Mouse (Mus musculus): ENCODE measurements around the gene Fgfr2.
A peak's percentile ranks its signal among the peaks of the same experiment; 100 is the strongest.

Fgfr2 gene

DNA sequence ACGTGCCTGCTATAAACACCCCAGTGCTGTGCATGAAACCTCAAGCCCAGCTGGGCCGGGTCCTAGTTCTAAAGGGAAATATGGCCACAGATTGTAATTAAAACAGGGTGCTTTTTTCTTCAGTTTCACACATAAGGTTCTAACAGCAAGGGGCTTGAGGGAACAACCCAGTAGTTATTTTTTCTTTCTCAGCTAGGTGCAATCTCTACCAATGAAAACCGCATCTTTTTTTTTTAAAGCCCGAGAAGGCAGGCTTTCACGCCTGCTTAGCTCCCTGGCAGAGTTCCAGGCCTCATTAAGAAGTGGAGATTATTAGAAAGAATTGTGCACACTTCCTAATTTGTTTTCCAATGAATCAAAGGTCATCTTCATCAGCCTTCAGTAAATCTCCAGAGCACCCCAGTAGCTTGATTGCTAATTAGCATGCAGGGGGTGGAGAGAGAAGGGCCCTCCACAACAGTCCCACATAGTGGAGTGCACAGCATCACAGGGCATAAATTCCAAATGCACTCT, 939.2 kb downstream of the Fgfr2 start:
- no peak for DNase-seq (ENCODE audit: low read depth, low spot score)

DNA sequence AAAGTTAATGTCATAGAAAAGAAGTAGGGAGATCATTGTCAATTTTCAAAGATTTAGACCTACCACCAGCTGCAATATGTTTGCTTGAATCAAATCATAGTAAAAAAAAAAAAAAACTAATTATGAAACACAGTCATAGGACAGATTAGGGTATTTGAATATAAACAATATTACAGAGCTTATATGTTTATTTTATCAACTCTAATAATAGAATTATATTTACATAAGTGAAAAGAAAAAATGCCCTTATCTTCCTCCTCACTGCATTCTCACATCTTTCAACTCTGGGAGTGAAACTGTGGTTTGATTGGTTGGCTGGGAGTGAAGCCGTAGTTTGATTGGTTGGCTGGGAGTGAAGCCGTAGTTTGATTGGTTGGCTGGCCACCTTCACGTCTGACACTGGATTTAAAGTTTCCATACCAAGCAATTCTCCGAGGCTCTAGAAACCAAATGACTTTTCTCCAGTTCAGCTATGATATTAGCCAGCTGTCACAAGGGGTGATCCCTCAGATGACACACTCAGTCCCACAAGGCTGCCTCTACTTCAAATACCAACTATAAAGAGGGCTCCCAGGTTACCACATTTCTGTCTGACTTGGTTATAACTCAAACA, 941.5 kb downstream of the Fgfr2 start:
- no peak for DNase-seq (ENCODE audit: low read depth, low spot score)

DNA sequence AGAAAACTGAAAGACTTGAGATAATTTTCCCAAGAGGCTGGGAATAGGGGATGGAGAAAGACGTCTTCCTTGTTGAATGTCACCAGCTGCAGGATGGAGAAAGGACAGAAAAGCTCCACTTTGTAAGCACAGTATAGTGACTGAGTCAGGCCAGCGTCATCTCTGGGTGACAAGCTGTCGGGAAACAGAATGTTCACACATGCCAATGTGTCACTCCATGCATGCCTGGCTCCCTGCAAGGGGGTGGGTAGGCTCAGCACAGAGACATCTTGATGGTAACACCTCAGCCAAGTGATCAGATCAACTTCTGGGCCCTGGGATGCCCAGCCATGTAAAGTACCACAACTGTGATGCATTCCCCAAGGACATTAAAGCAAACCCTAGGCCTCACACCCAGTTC, 942.1 kb downstream of the Fgfr2 start:
- DNase-seq (ENCODE audit: low read depth, low spot score) = no peak

GRCm38 (mm10) chr7:132179049-132179448, 944.1 kb downstream of the Fgfr2 start:
- no peak for DNase-seq (ENCODE audit: low read depth, low spot score)

GRCm38 (mm10) chr7:132174787-132175186, 948.4 kb downstream of the Fgfr2 start:
- DNase-seq (ENCODE audit: low read depth, low spot score) = no peak

GRCm38 (mm10) chr7:132174296-132174695, 948.9 kb downstream of the Fgfr2 start:
- DNase-seq (ENCODE audit: low read depth, low spot score) = no peak

- no peak for DNase-seq (ENCODE audit: low read depth, low spot score)
Measured at GRCm38 (mm10) chr7:132172220-132172619, 950.9 kb downstream of the Fgfr2 start.

DNA sequence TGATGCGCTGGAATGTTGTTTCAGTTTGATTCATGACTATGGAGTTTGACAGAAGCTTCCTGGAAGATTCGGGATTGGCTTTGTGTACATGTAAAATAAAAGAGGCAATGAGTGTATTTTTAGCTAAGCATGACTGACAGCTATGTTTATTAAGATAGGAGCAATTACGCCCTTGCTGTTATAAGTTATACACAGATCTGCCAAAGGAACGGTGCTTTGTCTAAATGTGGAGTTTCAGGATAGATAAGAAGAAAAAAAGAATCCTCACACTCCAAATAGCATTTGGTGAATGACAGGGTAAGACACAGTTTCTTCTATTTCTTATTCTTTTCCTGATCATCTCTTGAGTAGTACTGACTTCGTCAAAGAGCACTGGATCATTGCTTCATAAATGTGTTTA, 951.4 kb downstream of the Fgfr2 start:
- DNase-seq (ENCODE audit: low read depth, low spot score) = no peak

DNA sequence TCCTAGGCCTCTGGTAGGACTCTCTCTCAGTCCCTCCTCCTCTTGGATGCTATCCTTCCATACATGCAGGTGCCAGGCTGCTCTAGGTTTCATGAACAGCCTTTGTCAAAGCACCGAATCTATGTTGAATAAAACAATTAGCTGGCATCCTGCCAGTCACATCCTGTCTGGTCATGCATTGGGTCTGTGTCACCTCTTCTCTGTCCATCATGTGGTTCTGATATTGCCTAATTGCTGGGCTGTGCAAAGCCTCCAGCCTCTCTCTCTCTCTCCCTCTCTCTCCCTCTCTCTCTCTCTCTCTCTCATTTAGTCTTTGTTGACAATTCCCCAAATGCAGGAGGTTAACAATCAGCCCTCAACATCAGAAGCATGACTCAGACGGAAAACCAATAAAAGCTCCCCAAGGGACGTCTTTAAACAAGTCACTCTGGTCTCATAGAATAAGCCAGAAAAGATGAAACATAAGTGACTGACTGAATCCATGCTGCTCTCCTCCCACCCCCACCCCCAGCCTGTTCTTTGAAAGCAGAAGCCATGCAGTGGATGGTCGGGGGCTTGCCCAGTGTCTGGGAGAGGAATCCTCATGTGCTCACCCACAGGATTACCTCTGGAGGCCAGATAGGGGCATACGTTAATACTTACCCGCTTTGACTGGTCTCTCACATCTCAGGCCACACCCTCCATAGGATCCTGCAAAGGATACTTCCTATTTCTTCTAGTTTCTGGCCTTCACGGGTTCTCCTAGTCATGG, 953.6 kb downstream of the Fgfr2 start:
- DNase-seq (ENCODE audit: low read depth, low spot score) = no peak

- no peak for DNase-seq (ENCODE audit: low read depth, low spot score)
Measured at GRCm38 (mm10) chr7:132167239-132167638, 955.9 kb downstream of the Fgfr2 start.

GRCm38 (mm10) chr7:132162254-132162653, 960.9 kb downstream of the Fgfr2 start:
- DNase-seq (ENCODE audit: low read depth, low spot score) = no peak

DNA sequence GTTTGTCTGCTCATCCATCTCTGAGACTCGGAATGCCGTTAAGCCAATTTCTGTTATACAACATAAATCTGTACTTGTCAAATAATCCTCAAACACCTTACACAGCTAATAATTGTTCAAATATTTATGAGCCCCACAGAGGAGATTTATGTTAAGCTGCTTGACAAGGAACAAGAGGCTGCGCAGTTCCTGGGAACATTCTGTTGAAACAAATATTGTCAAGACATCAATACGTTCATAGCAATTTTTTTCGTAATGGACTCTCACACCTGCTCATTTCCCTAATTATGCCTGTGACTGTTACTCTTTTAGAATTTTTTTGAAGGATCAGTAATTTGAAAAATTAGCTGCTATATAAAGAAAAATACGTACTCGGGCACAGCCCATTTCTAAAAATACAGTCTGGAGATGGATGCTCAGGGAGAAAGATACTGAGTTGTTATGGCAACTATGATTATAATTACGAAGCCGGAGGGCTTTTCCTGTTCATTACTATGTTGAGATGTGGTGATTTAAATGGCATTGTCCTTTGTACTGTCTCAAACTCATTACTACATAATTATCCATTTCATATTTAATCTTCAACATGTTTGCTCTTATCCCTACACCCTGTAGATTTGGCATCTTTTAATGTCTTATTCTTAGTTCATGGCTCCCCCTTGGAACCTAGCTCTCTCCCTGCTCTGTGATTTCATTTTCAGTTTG, 964.7 kb downstream of the Fgfr2 start:
- DNase-seq (ENCODE audit: low read depth, low spot score) = no peak

GRCm38 (mm10) chr7:132154368-132154961, 968.7 kb downstream of the Fgfr2 start, which contains the start of gene Cpxm2:
Gene Cpxm2, minus strand, starts transcription at chr7:132154739.
- DNase-seq (ENCODE audit: low read depth, low spot score) = no peak

DNA sequence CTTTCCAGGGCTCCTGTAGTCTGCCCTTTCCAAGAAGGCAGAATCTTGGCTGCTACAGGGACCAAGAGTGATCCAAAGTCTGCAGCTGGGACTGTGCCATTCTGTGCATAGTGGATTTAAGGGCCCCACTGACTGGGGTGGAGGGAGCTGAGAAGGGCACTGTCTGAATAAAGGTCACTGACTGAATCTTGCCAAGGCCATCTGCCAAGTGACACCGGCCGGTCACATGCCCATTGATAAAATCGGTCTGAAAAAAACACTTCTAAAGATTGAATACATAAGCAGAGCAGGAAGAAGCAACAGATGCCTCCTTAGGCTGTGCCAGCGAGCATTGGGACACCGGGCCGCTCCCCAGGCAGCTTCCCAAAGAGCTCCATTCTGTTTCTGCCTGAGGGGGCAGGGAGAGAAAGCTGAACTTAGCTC, 969.4 kb downstream of the Fgfr2 start:
- DNase-seq (ENCODE audit: low read depth, low spot score) = no peak

- no peak for DNase-seq (ENCODE audit: low read depth, low spot score)
Measured at GRCm38 (mm10) chr7:132145227-132145800, 977.8 kb downstream of the Fgfr2 start.

DNA sequence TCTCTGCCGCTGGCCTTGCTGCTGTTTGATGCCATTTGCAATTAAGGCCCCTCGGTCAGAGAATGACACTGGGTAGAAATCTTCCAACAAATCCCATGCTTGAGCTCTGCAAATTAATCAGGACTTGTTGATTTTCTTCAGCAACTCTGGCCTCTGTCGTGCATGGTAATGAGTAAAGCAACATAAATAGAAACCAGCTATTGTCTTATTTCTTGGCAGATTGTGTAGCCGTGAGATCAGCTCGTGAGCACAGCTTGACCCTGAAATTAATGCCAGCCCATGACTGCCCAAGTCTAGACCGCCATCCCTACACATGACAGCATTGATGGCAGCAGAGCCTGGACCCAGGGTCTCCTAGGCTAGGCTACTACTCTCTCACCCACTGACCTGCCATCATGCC, 994.5 kb downstream of the Fgfr2 start:
- DNase-seq (ENCODE audit: low read depth, low spot score) = no peak

GRCm38 (mm10) chr7:132124948-132125347, 998.2 kb downstream of the Fgfr2 start:
- DNase-seq (ENCODE audit: low read depth, low spot score) = no peak

DNA sequence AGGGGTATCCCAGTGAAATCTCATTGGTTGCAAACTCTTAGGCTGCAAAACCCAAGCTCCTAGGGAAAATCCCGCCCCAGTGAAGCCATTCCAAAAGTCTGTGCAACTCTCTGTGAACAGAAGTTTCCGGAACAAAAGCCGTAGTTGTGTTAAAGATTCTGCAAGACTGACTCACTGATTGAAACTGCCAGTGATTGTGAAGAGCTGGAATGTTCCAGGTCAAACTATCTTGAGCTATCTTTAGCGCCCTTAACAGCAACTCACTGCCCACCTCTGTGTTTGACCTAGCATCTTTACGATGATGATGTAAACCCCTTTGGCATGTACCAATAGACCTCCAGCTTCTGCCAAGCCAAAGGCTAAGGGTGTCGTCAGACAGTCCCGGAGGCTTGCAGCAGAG, 999.9 kb downstream of the Fgfr2 start:
- peak; percentile 4 for DNase-seq (ENCODE audit: low read depth, low spot score)

- no peak for DNase-seq (ENCODE audit: low read depth, low spot score)
Measured at GRCm38 (mm10) chr7:132119817-132120216, 1003.3 kb downstream of the Fgfr2 start.

- peak; percentile 31 for DNase-seq (ENCODE audit: low read depth, low spot score)
Measured at GRCm38 (mm10) chr7:132111770-132112169, 1011.4 kb downstream of the Fgfr2 start.

DNA sequence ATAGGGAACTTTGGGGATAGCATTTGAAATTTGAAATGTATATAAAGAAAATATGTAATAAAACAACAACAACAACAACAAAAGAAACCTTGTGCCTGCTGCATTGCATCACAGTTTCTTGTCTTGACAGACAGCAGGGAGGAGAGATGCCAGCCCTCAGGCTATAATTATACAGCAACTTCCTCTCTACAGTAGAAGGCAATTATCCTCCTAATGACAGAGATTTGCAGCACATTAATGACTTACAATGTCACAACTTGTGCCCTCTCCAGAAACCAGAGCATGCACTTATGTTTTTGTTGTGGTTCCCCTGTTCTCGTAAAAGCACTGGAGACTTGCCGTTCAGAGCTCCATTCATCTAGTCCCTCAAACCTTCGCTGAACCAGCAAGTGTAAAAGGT, 1012.8 kb downstream of the Fgfr2 start:
- DNase-seq (ENCODE audit: low read depth, low spot score) = no peak

DNA sequence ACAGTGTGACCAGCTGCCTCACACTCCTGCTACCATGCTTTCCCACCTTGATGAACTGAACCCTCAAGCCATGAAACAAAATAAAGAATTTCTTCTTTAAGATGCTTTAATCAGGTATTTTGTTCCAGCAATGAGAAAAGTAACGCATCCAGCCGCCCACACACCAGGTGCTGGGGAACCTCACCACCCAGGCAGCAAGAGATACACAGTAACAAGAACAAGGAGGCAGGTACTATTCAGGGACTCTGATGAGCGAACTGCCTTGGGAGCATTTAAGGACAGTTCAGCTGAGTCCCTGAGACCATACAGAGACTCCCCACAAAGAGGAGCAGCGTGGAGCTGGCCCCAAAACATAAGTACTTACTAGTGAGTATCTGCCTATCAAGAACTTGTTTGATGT, 1016.3 kb downstream of the Fgfr2 start:
- no peak for DNase-seq (ENCODE audit: low read depth, low spot score)
